Mouse (Mus musculus) testis, adult 2 months (tissue): ENCODE results near the gene Fgr.

Source experiments
- CTCF ChIP-seq: fragments of 200-500 bp; IDR thresholded peaks from 2 replicates; pipeline ENCODE4 v1.5.1; 2012; ENCODE audit warnings: low read depth, mild to moderate bottlenecking, inconsistent platforms, low read length, moderate library complexity; ENCODE audit not compliant: control insufficient read depth, insufficient read depth, insufficient replicate concordance
- POLR2A ChIP-seq: fragments of 200-500 bp; IDR thresholded peaks from 2 replicates; pipeline ENCODE4 v1.6.1; 2012; ENCODE audit warnings: low read depth, mild to moderate bottlenecking, inconsistent platforms, low read length, moderate library complexity; ENCODE audit not compliant: control insufficient read depth

GRCm38 (mm10) chr4:133038521-133039115 is 64.7 kb downstream of the Fgr start:
- TF ChIP-seq CTCF (no peak), POLR2A (no peak)
